Mouse (Mus musculus): ENCODE data around the gene Sirt2. TPM values are rescaled to one million over a fixed set of nuclear protein-coding genes. Genes with fewer than 3 reads are reported as not detected.
A peak's percentile ranks its signal among the peaks of the same experiment; 100 is the strongest.

The Sirt2 gene
- polyA plus RNA-seq, 1 experiment = 100.0 TPM

DNA sequence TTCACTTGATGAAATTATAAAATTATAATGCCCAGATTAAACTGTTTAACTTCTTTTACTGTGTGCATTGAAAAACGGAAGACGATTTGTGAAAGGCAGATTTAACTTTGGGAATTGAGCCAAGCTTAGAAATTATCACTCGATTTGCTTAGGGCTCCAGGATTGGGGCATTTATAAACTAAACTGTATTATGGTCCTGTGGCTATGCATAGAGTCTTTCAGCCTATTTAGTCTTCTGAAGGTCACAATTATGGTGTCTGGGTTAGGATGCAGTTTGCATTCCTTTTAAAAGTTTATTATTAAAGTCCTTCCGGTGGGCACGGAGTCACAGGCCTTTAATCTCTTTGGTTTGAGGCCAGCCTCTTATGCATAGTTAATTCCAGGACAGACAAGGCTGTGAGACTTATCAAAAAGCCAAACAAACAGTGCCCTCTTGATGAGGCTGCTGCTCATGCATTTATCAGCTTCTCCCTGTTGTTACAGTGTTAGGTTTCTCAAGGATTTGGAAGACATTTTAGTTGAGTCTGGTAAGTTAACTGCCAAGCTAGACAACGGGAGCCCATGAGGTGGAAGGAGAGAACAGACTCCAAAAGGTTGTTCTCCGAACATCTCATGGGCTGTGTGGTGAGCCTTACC, 45.2 kb downstream of the Sirt2 start:
- H3K27me3 ChIP-seq (ENCODE audit: control insufficient read depth, insufficient read depth, insufficient read length) = no peaks in the 10 kb centered on the region
- H3K4me3 ChIP-seq = peak overlapping the region; percentile 67
- peaks cover 55% of the 10 kb centered on the region for H3K79me2 ChIP-seq (ENCODE audit: control insufficient read depth, insufficient read depth)
- TF ChIP-seq USF1 (IDR thresholded peaks at IDR 0.05; ENCODE audit: low read depth) (no peak), MYOD1 (IDR thresholded peaks at IDR 0.05; ENCODE audit: control insufficient read depth in 1 of 3, insufficient read length in 2 of 3, low read depth in 2 of 3) (no peak), MYOG (IDR thresholded peaks at IDR 0.05; ENCODE audit: control insufficient read depth in 1 of 3, insufficient read depth in 1 of 3, insufficient read length in 2 of 3, low read depth in 2 of 3) (no peak), SRF (IDR thresholded peaks at IDR 0.05; ENCODE audit: control insufficient read depth, insufficient read length, low read depth) (no peak), TCF12 (IDR thresholded peaks at IDR 0.05; ENCODE audit: insufficient read depth, poor library complexity, severe bottlenecking) (no peak), POLR2A (IDR thresholded peaks at IDR 0.05; ENCODE audit: insufficient read length, low read depth) (no peak), CEBPB (IDR thresholded peaks at IDR 0.05; ENCODE audit: insufficient read depth, poor library complexity, severe bottlenecking) (no peak)
- peak overlapping the region; percentile 93 for H3K4me2 ChIP-seq (ENCODE audit: low read depth)
- peak overlapping the region; percentile 12 for H3ac ChIP-seq (ENCODE audit: control insufficient read depth, insufficient read length)
- peaks cover 43% of the 10 kb centered on the region for H3K36me3 ChIP-seq (ENCODE audit: control insufficient read depth, insufficient read depth)

DNA sequence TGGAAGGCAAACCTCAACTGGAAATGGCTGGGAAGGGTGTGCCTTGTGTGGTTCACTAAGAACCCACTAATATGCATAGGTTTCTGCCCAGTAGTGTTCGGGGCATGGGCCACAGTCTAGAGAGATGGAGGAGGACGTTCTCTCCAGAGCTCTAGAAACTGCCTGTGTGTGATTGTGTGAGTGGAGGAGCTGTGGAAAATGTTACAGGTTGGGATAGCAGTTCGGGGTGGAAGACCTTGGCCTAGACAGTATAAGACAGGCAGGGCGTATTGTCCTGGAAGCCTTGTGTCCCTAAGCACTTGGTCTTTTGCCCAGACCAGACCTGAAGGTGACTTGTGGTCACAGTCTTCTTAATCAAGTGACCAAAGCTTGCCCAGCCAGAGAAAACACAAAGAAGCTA, 45.9 kb downstream of the Sirt2 start:
- Histone ChIP-seq H3K79me2 (ENCODE audit: control insufficient read depth, insufficient read depth) (peaks cover 62% of the 10 kb centered on the region), H3ac (ENCODE audit: control insufficient read depth, insufficient read length) (peak overlapping the region; percentile 12), H3K36me3 (ENCODE audit: control insufficient read depth, insufficient read depth) (peaks cover 50% of the 10 kb centered on the region), H3K27me3 (ENCODE audit: control insufficient read depth, insufficient read depth, insufficient read length) (no peaks in the 10 kb centered on the region), H3K4me3 (peak overlapping the region; percentile 67), H3K4me2 (ENCODE audit: low read depth) (peak overlapping the region; percentile 93)
- TF ChIP-seq E2F4 (IDR thresholded peaks at IDR 0.05; ENCODE audit: insufficient read depth) = no peak
- peak; percentile 71 for TF ChIP-seq POLR2AphosphoS2 (IDR thresholded peaks at IDR 0.05; ENCODE audit: insufficient read length, low read depth)

DNA sequence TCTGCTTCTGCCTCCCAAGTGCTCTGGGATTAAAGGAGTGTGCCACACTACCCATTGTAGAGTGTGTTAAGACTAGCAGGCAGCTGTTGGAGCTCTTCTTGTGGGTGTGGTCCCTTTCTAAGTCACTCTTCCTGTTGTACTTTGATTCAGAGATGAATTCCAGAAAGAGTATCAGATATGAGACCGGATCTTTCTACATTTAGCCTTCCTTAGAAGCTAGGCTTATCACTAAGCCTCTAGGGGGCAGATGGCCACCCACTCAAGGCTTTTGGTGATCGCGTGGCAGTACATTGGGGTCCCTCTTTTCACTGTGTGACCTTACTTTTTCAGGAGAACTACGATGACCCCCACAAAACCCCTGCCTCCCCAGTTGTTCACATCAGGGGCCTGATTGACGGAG, 46.4 kb downstream of the Sirt2 start:
- no peaks in the 10 kb centered on the region for H3K27me3 ChIP-seq (ENCODE audit: control insufficient read depth, insufficient read depth, insufficient read length)
- peaks cover 67% of the 10 kb centered on the region for H3K79me2 ChIP-seq (ENCODE audit: control insufficient read depth, insufficient read depth)
- peak overlapping the region; percentile 67 for H3K4me3 ChIP-seq
- no peak overlapping the region for H3ac ChIP-seq (ENCODE audit: control insufficient read depth, insufficient read length)
- peaks cover 55% of the 10 kb centered on the region for H3K36me3 ChIP-seq (ENCODE audit: control insufficient read depth, insufficient read depth)
- TF ChIP-seq TCF3 (IDR thresholded peaks at IDR 0.05; ENCODE audit: insufficient read length, low read depth) (no peak), MYOD1 (IDR thresholded peaks at IDR 0.05; ENCODE audit: control insufficient read depth in 1 of 3, insufficient read length in 2 of 3, low read depth in 2 of 3) (peak in 2 of 3 experiments; percentile 30 to 65), CEBPB (IDR thresholded peaks at IDR 0.05; ENCODE audit: insufficient read depth, poor library complexity, severe bottlenecking) (no peak), MYOG (IDR thresholded peaks at IDR 0.05; ENCODE audit: control insufficient read depth in 1 of 3, insufficient read depth in 1 of 3, insufficient read length in 2 of 3, low read depth in 2 of 3) (peak in 1 of 3 experiments; percentile 31), USF1 (IDR thresholded peaks at IDR 0.05; ENCODE audit: low read depth) (no peak)
- peak overlapping the region; percentile 93 for H3K4me2 ChIP-seq (ENCODE audit: low read depth)

DNA sequence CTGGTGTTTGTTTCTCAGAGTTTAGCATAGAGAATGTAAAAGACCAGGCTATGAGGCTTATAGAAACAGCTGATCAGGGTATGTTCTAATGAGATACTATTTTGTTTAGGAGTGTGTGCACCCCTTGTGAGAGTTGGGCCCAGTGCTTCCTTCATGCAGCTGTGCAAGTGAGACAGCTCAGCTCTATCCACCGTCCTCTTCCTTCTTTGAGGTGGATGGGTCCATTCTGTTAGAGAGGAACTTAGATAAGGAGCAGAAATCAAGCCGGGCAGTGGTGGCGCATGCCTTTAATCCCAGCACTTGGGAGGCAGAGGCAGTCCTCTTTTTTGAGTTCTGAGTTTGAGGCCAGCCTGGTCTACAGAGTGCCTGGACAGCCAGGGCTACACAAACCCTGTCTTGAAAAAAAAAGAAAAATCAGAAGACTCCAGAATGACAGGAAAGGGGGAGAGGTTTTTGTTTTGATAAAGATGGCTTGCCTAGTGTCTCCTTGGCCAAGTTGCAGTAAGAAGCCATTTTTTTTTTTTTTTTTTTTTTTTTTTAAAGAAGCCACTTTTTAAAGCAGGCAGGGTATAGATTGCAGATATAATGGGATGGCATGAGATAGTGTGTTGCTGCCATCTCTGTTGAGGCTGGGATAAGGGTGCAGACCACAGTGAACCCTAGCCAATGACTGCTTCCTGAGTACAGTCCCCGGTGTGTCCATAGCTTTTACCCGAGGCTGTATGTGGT, 47.9 kb downstream of the Sirt2 start:
- TF ChIP-seq POLR2AphosphoS2 (IDR thresholded peaks at IDR 0.05; ENCODE audit: insufficient read length, low read depth) = peak; percentile 20
- TF ChIP-seq REST (IDR thresholded peaks at IDR 0.05; ENCODE audit: insufficient read depth, insufficient read length) = no peak

DNA sequence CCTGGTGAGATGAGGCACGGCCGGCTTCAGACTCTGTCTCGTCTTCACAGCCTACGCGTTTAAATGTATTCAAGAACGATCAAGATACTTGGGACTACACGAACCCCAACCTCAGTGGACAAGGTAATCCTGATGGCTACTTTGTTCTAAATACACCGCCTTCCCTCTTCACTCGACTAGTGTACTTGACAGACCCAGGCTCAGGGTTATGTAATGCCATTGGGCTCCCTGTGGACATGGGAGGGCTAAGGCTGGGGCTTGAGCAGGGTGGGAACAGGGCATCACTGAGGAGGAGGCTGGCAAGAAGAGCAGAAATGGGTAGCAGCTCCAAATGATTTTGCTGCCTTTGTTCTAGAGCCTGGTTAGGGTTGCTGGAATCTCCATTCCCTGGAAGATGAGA, 48.7 kb downstream of the Sirt2 start:
- H3K36me3 ChIP-seq (ENCODE audit: control insufficient read depth, insufficient read depth) = peaks cover 69% of the 10 kb centered on the region
- no peak overlapping the region for H3K4me3 ChIP-seq
- TF ChIP-seq E2F4 (IDR thresholded peaks at IDR 0.05; ENCODE audit: insufficient read depth) (no peak), POLR2AphosphoS2 (IDR thresholded peaks at IDR 0.05; ENCODE audit: insufficient read length, low read depth) (peak; percentile 18)
- H3ac ChIP-seq (ENCODE audit: control insufficient read depth, insufficient read length) = no peak overlapping the region
- H3K4me2 ChIP-seq (ENCODE audit: low read depth) = no peak overlapping the region
- no peaks in the 10 kb centered on the region for H3K27me3 ChIP-seq (ENCODE audit: control insufficient read depth, insufficient read depth, insufficient read length)
- H3K79me2 ChIP-seq (ENCODE audit: control insufficient read depth, insufficient read depth) = peaks cover 72% of the 10 kb centered on the region

More for the DNA sequence above, 47.9 kb downstream of the Sirt2 start:
- H3K36me3 ChIP-seq (ENCODE audit: control insufficient read depth, insufficient read depth) = peaks cover 61% of the 10 kb centered on the region
- peaks cover 70% of the 10 kb centered on the region for H3K79me2 ChIP-seq (ENCODE audit: control insufficient read depth, insufficient read depth)
- no peak overlapping the region for H3K4me2 ChIP-seq (ENCODE audit: low read depth)
- H3K4me3 ChIP-seq = no peak overlapping the region
- H3K27me3 ChIP-seq (ENCODE audit: control insufficient read depth, insufficient read depth, insufficient read length) = no peaks in the 10 kb centered on the region
- no peak overlapping the region for H3ac ChIP-seq (ENCODE audit: control insufficient read depth, insufficient read length)

GRCm38 (mm10) chr7:28816201-28816600, 49.7 kb downstream of the Sirt2 start:
- Histone ChIP-seq H3K27me3 (ENCODE audit: control insufficient read depth, insufficient read depth, insufficient read length) (no peaks in the 10 kb centered on the region), H3K79me2 (ENCODE audit: control insufficient read depth, insufficient read depth) (peaks cover 72% of the 10 kb centered on the region), H3K4me2 (ENCODE audit: low read depth) (no peak overlapping the region), H3K4me3 (no peak overlapping the region), H3ac (ENCODE audit: control insufficient read depth, insufficient read length) (no peak overlapping the region), H3K36me3 (ENCODE audit: control insufficient read depth, insufficient read depth) (peaks cover 74% of the 10 kb centered on the region)
- TF ChIP-seq CEBPB (IDR thresholded peaks at IDR 0.05; ENCODE audit: insufficient read depth, poor library complexity, severe bottlenecking) (no peak), POLR2AphosphoS2 (IDR thresholded peaks at IDR 0.05; ENCODE audit: insufficient read length, low read depth) (peak; percentile 78), POLR2A (IDR thresholded peaks at IDR 0.05; ENCODE audit: insufficient read length, low read depth) (peak; percentile 29), MYOG (IDR thresholded peaks at IDR 0.05; ENCODE audit: control insufficient read depth in 1 of 3, insufficient read depth in 1 of 3, insufficient read length in 2 of 3, low read depth in 2 of 3) (no peak), USF1 (IDR thresholded peaks at IDR 0.05; ENCODE audit: low read depth) (no peak), SRF (IDR thresholded peaks at IDR 0.05; ENCODE audit: control insufficient read depth, insufficient read length, low read depth) (no peak), MYOD1 (IDR thresholded peaks at IDR 0.05; ENCODE audit: control insufficient read depth in 1 of 3, insufficient read length in 2 of 3, low read depth in 2 of 3) (no peak), TCF3 (IDR thresholded peaks at IDR 0.05; ENCODE audit: insufficient read length, low read depth) (no peak), E2F4 (IDR thresholded peaks at IDR 0.05; ENCODE audit: insufficient read depth) (no peak), TCF12 (IDR thresholded peaks at IDR 0.05; ENCODE audit: insufficient read depth, poor library complexity, severe bottlenecking) (no peak), MAX (IDR thresholded peaks at IDR 0.05; ENCODE audit: low read depth) (no peak), REST (IDR thresholded peaks at IDR 0.05; ENCODE audit: insufficient read depth, insufficient read length) (no peak)

All from myocyte (in vitro differentiated cells).